Mouse (Mus musculus) lung, postnatal 14 days (tissue): Measurements from ENCODE around the gene Agbl4.

ENCODE experiments used
- DNase-seq: peaks from one replicate; pipeline ENCODE4 v3.0.0; 2021

Gene Agbl4

GRCm38 (mm10) chr4:111681926-111682325, 1284.5 kb downstream of the Agbl4 start:
- no peak for DNase-seq

GRCm38 (mm10) chr4:111682793-111683192, 1285.3 kb downstream of the Agbl4 start:
- DNase-seq = no peak

- no peak for DNase-seq
Observed at GRCm38 (mm10) chr4:111683843-111684242, 1286.4 kb downstream of the Agbl4 start.

DNA sequence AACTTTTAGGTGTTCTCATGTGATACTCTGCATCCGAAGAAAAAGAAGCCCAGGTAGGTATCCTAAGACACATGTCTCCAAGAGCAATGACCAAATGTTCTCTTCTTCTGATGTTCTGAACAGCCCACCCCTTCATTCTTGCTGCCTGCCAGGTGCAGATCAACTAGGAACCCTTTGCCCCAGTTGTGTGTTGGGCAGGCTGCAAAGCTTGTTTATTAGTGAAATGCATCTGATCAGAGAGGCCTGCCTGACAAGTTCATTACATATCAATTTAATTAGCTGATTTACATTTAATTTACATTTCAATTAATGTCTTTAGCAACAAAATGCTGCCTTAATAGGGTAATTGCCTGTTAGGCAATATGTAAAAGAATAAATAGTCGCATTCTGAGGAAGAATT, 1288.5 kb downstream of the Agbl4 start:
- DNase-seq = no peak

DNA sequence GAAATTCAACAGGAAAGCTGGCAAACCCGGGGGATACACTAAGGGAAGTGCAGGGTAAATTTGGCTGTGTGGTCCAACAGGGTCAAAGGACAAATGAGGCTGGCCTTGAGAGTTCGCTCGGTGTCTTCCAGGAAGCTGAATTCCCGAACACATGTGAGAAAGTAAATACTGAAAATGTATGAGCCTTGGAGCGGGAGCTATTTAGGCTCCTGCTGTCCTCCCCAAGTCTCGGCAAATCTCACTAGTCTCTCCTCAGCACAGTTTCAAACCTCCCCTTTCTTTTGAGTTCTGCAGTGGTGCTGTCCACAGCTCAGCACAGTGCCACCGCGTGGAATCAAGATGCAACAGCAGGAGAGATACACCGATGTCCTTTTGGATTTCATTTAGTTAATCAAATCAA, 1289.5 kb downstream of the Agbl4 start:
- DNase-seq = peak; percentile 52

- DNase-seq = peak; percentile 87
Observed at GRCm38 (mm10) chr4:111687613-111688012, 1290.2 kb downstream of the Agbl4 start.

- DNase-seq = no peak
Observed at GRCm38 (mm10) chr4:111691057-111691543, 1293.6 kb downstream of the Agbl4 start.

DNA sequence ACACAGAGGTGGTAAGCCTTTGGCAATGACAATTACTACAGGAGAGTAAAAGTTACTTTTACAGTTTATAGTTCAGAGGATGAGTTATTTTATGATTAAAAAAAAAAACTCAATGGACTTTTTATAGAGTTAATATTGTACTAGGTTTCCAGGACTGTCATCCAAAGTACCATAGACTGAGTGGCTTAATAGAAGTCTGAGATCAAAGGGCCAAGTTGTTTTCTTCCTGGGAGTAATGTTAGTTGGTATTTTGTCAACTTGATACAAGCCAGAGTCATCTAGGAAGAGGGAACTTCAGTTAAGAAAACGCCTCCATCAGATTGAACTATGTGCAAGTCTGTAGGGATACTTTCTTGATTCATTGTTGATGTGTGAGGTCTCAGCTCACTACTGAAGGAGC, 1303.9 kb downstream of the Agbl4 start:
- no peak for DNase-seq

- DNase-seq = no peak
Observed at GRCm38 (mm10) chr4:111704126-111704525, 1306.7 kb downstream of the Agbl4 start.

DNA sequence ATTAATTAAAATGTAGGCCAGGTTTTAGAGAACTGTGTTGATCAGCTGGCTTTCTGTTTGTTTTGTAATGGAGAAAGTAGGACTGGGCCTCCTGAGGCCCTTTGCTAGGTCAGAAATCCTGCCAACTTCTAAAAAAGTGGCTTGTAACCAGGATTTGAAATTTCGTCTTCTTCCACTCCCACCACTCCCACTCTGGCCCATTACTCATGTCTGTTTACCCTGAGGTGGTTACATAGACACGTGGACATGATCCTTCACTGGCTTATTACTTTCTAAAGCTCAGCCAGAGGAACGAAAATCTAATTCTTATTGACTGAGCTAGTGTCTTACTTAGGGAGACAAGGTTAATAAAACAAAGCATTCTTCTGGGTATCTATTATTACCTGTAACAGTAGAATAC, 1307.5 kb downstream of the Agbl4 start:
- DNase-seq = no peak
